Mouse (Mus musculus) midbrain, embryonic 12.5 days (tissue): Measurements from ENCODE around the gene Shroom2. TPM values are rescaled to one million over a fixed set of nuclear protein-coding genes. Genes with fewer than 3 reads are reported as not detected.

ENCODE experiments used
- ATAC-seq: fragments of 200-750 bp; cut with Nextera tagmentation; 2 replicates; pipeline ENCODE4 v1.8.0; 2017; ENCODE audit warnings: low read depth, moderate TSS enrichment, moderate library complexity; ENCODE audit not compliant: low FRiP score
- H3K27ac ChIP-seq: fragments of 300-500 bp; sonication (generic); replicated peaks from 2 replicates; pipeline ENCODE4 v1.5.1; 2016; ENCODE audit warnings: mild to moderate bottlenecking
- H3K27me3 ChIP-seq: fragments of 300-500 bp; sonication (generic); 2 replicates; pipeline ENCODE4 v1.6.1; 2016; ENCODE audit warnings: mild to moderate bottlenecking
- H3K36me3 ChIP-seq: fragments of 300-500 bp; sonication (generic); 2 replicates; pipeline ENCODE4 v1.6.1; 2016
- H3K4me1 ChIP-seq: fragments of 300-500 bp; sonication (generic); 2 replicates; pipeline ENCODE4 v1.6.1; 2016
- H3K4me2 ChIP-seq: fragments of 300-500 bp; sonication (generic); replicated peaks from 2 replicates; pipeline ENCODE4 v1.6.1; 2016; ENCODE audit warnings: mild to moderate bottlenecking, moderate library complexity
- H3K4me3 ChIP-seq: fragments of 300-500 bp; sonication (generic); 2 replicates; pipeline ENCODE4 v1.5.1; 2016; ENCODE audit warnings: mild to moderate bottlenecking
- H3K9ac ChIP-seq: fragments of 300-500 bp; sonication (generic); replicated peaks from 2 replicates; pipeline ENCODE4 v1.6.1; 2016; ENCODE audit warnings: mild to moderate bottlenecking, moderate library complexity
- H3K9me3 ChIP-seq: fragments of 300-500 bp; sonication (generic); 2 replicates; pipeline ENCODE4 v1.6.1; 2016; ENCODE audit warnings: mild to moderate bottlenecking
- WGBS: fragments of 180-500 bp; shearing (Covaris S2); methylation state at CpG from one replicate; pipeline ENCODE4 v1.1.7; 2016; 5-methylcytosine and 5-hydroxymethylcytosine counted together
- polyA plus RNA-seq: library from polyadenylated mRNA; unstranded; fragments of >200 nt; fragmentation: Nextera tagmentation; extraction: Ambion mirVana; gene quantifications from 2 replicates; pipeline ENCODE4 v1.2.1, GENCODE M21; 2016

Gene Shroom2
- polyA plus RNA-seq, 1 experiment from 2014 or later = 13.1 TPM

DNA sequence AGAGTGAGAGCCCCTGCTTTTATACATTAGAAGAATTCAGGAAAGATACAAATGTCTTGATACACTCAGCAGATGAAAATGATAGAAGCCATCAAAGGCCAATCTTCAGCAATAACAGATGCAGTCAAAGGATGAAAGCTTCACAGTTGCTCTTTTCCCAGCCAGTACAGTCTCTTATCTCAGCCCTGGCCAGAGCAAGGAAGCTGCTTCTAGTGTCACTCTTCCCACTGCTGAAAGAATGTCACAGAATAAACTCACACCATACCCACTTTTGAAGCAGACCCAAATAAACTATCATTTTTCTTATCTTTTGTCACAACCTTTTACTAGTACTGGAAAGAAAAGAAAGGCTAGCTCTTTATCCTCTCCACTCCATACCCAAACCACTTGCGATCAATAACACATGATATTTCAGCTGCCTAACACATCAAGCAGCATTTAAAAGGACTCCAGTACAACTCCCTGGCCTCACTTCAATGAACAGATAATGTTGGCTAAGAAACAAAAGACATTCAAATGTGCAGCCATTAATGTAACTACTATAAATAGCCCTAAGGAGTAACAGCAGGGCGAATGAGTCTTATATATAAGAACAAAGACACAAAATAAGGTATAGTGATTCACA, 90.0 kb downstream of the Shroom2 start:
- H3K4me3 ChIP-seq = no peak overlapping the region
- H3K27ac ChIP-seq = no peak overlapping the region
- no peak overlapping the region for H3K4me2 ChIP-seq
- no peaks in the 10 kb centered on the region for H3K4me1 ChIP-seq
- H3K36me3 ChIP-seq = no peaks in the 10 kb centered on the region
- H3K9ac ChIP-seq = no peak overlapping the region
- no peaks in the 10 kb centered on the region for H3K9me3 ChIP-seq
- no peak for ATAC-seq
- WGBS = 90% methylated on average over 2 of the region's 2 CpGs
- H3K27me3 ChIP-seq = peaks cover 32% of the 10 kb centered on the region

DNA sequence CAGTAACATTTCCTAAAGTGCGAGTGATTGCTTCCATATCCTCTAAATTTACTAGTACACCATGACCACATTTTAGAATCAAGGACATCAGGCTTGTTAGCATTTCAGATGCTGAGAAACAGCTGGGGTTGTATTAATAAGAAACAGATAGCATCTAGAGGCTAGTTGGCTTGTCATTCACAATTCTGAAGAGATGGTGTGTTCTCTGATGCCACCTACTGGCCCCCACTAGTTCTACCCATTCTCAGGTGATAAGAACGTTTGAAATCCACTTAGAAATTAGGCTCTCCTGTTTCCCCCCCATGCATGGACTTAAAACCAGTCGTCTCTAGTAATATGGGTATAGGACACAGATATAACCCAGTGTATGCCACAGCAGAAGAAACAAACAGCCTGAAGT, 92.9 kb downstream of the Shroom2 start:
- peaks cover 36% of the 10 kb centered on the region for H3K27me3 ChIP-seq
- 60% methylated on average over 3 of the region's 3 CpGs for WGBS

DNA sequence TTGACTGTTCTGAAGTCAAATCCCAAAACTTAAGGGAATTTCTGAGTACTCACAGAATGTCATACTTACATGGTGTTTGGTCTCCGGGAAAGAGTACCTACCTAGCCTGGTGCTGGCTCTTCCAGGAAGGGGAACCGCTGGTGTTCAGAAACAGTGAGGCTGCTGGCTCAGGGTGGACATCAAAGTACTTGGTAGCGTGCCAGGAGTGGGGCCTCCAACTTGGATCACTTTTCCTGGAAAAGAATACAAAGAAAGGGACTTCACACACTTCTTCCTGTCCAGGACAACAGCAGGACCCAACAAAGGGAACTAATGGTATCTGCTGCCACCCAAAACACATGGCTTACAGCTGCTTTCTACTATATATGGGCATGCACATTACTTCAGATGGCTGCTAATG, 95.8 kb downstream of the Shroom2 start:
- Histone ChIP-seq H3K27ac (no peak overlapping the region), H3K9ac (no peak overlapping the region), H3K9me3 (no peaks in the 10 kb centered on the region), H3K36me3 (no peaks in the 10 kb centered on the region), H3K27me3 (peaks cover 29% of the 10 kb centered on the region), H3K4me3 (no peak overlapping the region), H3K4me2 (no peak overlapping the region), H3K4me1 (no peaks in the 10 kb centered on the region)
- WGBS = 83% methylated on average over 3 of the region's 3 CpGs
- no peak for ATAC-seq

More for the DNA sequence above, 92.9 kb downstream of the Shroom2 start:
- Histone ChIP-seq H3K4me3 (no peak overlapping the region), H3K27ac (no peak overlapping the region), H3K36me3 (no peaks in the 10 kb centered on the region), H3K4me1 (no peaks in the 10 kb centered on the region), H3K9me3 (no peaks in the 10 kb centered on the region), H3K4me2 (no peak overlapping the region), H3K9ac (no peak overlapping the region)
- ATAC-seq = no peak

DNA sequence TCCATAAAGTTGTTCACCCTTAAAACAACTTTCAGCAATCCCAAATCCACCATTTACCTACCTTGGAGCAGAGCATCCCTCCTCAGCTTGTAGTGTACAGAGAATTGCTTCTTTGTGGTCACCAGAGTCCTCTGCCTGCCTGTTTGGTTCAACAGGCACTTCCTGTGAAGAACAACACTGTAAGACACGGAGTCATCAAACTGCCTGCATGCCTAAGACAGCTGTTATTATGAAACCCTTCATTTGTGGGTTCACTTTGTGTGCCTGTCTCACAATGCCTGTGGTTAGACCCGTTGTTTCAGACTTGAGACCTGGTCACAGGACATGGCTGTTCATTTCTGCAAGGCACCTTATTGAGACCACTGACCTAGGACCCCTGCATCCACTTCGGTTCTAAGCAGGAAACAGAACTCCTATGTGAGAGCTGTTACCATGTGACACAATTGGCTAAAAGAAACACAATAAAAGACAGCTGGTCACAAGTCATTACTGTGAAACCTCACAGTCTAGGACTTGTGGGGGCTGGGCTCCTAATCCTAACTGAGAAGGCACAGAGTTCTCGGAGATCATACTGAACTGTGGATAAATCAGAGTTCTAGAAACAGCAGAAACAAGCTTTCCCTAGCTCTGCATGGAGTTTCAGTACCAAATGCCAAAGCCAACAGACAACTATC, 111.8 kb downstream of the Shroom2 start:
- WGBS = 48% methylated on average over 4 of the region's 4 CpGs
- Histone ChIP-seq H3K4me1 (peaks cover 10% of the 10 kb centered on the region; the same call in 1 of the 2 replicates), H3K4me2 (no peak overlapping the region), H3K27ac (no peak overlapping the region), H3K9me3 (no peaks in the 10 kb centered on the region), H3K36me3 (no peaks in the 10 kb centered on the region), H3K4me3 (no peak overlapping the region), H3K9ac (no peak overlapping the region), H3K27me3 (peaks cover 70% of the 10 kb centered on the region)
- ATAC-seq = no peak

DNA sequence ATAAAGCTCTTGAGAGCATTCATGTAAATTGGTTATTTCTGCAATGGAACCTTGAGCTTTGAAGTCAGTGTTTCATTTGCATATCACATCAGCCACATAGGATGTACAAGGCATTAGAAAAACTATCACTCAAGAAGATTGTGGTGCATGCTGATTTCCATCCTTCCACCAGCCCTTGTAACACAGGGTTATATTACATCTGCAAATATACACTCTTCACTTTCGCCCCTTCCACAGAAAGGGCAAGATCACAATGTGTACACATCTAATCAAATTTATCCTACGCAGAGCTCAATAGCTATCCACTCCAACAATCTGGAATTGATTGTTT, 112.7 kb downstream of the Shroom2 start:
- Histone ChIP-seq H3K9ac (no peak overlapping the region), H3K9me3 (no peaks in the 10 kb centered on the region), H3K27ac (peak overlapping the region; percentile 77), H3K36me3 (no peaks in the 10 kb centered on the region), H3K4me2 (peak overlapping the region; percentile 29; the same call in 1 of the 2 replicates), H3K27me3 (peaks cover 68% of the 10 kb centered on the region), H3K4me1 (peaks cover 10% of the 10 kb centered on the region; the same call in 1 of the 2 replicates), H3K4me3 (no peak overlapping the region)
- 83% methylated on average over 2 of the region's 2 CpGs for WGBS
- ATAC-seq = peak; percentile 42

DNA sequence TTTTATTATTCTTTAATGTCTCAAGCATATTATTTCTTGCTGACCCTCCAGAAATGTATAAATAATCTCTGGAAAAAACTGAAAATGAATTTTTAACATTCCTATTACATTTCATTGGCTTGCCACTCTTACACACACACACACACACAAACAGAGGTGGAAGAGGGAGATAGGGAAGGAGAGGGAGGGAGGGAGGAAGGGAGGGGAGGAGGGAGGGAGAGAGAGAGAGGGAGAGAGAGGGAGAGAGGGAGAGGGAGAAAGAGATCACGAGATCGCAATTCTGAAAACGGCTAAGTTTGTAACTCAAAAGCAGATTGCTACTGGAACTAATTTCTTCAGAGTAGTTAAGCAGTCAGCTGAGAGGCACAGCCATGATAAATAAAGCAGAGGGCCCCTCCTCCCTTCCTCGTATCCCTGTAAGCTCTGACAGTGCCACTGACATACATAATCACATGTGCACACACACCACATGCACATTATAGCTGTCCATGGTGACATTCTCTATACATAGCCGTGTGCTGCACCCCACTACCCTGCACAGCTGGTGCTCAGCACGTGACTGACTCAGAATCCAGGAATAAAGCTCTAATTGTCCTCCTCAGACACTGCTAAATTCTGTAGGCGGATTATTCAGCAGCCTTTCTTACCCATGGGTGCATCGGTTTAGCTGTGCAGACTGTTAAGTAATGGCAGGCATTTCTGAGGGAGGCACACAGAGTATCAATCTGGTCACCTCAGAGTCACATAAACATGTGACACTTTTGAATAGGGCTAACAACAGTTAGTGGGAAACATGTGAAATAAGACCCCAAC, 113.3 kb downstream of the Shroom2 start:
- Histone ChIP-seq H3K4me3 (0 out of 2 replicates have a peak overlapping the region, but pooled peaks have one; percentile 5), H3K9ac (no peak overlapping the region), H3K36me3 (no peaks in the 10 kb centered on the region), H3K9me3 (no peaks in the 10 kb centered on the region), H3K4me1 (peaks cover 10% of the 10 kb centered on the region; the same call in 1 of the 2 replicates), H3K27ac (peak overlapping the region; percentile 77), H3K4me2 (peak overlapping the region; percentile 29), H3K27me3 (peaks cover 68% of the 10 kb centered on the region)
- WGBS = 28% methylated on average over 8 of the region's 8 CpGs
- ATAC-seq = peak; percentile 96

DNA sequence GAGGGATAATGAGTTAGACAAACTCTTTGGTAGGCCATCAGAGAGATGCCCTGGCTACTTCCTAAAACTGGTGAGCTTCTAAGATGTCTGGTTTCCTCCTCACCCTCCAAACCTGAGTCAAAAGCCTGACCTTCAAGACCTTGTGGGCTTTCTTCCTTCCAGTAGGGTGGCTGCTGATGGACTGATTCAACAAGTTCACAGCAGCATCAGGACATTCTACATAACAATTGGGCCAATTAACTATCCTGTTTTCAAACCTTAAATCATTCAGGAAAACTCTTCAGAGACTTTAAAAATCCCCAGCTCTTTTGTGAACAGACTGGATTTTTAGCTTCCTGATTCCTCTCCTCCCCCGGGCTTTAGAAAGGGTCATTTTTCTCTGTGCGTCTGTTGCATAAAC, 116.6 kb downstream of the Shroom2 start:
- Histone ChIP-seq H3K9me3 (no peaks in the 10 kb centered on the region), H3K9ac (no peak overlapping the region), H3K4me3 (no peak overlapping the region), H3K4me1 (peaks cover 10% of the 10 kb centered on the region; the same call in 1 of the 2 replicates), H3K36me3 (no peaks in the 10 kb centered on the region), H3K27me3 (peaks cover 55% of the 10 kb centered on the region), H3K27ac (no peak overlapping the region), H3K4me2 (no peak overlapping the region)
- WGBS = 80% methylated on average over 2 of the region's 2 CpGs
- no peak for ATAC-seq

DNA sequence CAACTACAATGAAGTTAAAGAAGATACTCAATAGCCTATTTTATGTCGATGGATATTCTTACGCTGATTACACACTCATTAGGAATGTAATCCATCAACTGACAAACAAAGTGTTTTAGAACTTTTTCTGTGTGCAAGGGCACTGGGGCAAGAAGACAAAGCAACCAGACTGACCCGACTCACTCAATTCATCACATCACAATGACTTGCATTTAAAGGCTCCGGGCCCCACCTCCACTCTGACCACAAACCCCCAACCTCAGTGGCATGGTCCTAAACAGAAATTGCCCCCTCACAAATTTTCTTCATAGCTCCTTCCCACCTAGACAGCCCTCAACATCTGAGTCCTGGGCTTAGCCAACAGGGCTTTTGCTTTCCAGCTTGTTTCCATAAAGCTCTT, 124.4 kb downstream of the Shroom2 start:
- Histone ChIP-seq H3K9me3 (no peaks in the 10 kb centered on the region), H3K27ac (no peak overlapping the region), H3K4me2 (no peak overlapping the region), H3K27me3 (peaks cover 24% of the 10 kb centered on the region), H3K4me1 (peaks cover 9% of the 10 kb centered on the region), H3K36me3 (no peaks in the 10 kb centered on the region), H3K4me3 (no peak overlapping the region), H3K9ac (no peak overlapping the region)
- ATAC-seq = peak; percentile 34; the same call in 1 of the 2 replicates
- 42% methylated on average over 4 of the region's 4 CpGs for WGBS

DNA sequence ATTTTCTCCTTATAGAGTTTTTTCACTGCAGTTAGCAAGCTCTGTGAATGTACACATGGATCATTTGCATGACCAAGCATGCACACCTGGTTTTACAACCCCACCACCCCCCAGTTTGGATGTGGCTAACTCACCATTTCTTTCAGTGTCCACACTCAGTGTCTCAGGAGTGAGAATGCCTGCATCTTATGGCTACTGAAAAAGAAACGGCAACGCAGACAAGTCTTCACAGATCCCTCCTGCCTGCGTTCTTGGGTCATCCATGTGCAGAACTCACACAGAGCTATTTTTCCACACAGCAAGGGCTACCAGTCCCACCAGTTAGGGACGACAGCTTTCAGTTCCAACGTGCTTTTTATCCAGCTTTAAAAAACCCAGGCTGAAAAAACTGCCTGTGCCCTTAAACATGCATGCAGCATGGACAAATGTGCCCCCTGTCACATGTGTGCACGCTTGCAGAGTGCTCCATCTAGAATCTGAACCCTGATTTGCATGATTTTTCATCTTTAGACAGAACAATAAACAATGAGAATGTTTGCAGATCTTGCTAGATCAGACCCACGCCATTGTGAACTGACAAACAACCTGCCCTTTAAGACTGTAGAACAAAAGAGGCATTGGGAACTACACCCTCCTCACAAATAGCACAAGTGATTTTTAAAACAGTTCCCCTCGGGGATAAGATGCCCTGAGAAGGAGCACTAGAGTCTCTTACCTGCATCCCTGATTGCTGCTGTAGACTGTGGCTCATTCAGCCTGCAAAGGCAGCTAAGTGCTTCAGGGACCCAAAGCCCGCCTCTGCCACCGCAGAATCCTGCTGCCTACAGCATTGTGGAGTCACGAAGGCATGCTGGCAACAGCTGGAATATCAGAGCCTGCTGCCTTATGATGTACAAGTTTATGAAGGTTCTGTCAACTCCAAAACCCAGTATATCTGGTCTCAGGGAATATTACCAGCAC, 125.3 kb downstream of the Shroom2 start:
- Histone ChIP-seq H3K9me3 (no peaks in the 10 kb centered on the region), H3K27me3 (peaks cover 21% of the 10 kb centered on the region), H3K4me2 (peak overlapping the region; percentile 33), H3K27ac (peak overlapping the region; percentile 49), H3K9ac (0 out of 2 replicates have a peak overlapping the region, but pooled peaks have one; percentile 15), H3K4me1 (peaks cover 9% of the 10 kb centered on the region), H3K36me3 (no peaks in the 10 kb centered on the region), H3K4me3 (peak overlapping the region; percentile 18)
- WGBS = 31% methylated on average over 11 of the region's 11 CpGs
- ATAC-seq = peak; percentile 27; the same call in 1 of the 2 replicates

DNA sequence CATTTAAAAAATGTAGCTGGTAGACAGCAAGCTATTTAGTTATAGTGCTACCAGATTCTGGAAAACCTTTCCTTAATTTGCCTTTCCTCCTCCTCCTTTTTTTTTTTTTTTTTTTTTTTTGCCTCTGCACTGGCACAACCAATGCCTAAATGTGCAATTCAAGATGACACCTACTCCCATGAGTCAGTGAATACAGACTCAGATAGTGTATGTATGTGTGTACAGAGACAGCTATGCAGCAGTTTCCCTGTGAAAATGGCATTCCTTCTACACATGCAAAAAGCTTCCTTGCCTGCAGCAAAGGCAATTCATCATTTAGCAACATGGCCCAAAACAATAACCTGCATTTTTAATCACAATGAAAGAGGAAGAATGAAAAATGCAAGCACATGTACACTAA, 126.1 kb downstream of the Shroom2 start:
- Histone ChIP-seq H3K9me3 (no peaks in the 10 kb centered on the region), H3K27ac (no peak overlapping the region), H3K27me3 (peaks cover 21% of the 10 kb centered on the region), H3K4me3 (no peak overlapping the region), H3K36me3 (no peaks in the 10 kb centered on the region), H3K4me1 (peaks cover 9% of the 10 kb centered on the region), H3K9ac (no peak overlapping the region), H3K4me2 (0 out of 2 replicates have a peak overlapping the region, but pooled peaks have one; percentile 33)
- ATAC-seq = no peak

DNA sequence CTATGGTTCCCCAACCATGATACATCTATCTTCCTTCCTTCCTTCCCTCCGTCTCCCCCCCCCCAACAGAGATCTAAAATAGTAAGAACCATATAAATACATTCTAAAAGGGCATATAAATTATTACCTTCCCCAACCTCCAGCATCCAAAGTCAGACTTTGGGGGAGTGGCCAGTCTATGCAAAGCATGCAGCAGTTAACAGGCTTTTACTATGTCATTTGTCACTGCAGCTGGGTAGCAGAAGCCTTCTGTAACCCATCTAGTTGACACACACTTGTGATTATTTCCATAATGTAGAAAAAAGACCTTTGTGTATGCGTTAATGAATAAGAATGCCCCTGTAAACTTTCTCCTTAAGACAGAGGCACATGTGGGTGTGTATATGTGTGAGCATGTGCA, 126.6 kb downstream of the Shroom2 start:
- ATAC-seq = 0 out of 2 replicates have a peak, but pooled peaks have one; percentile 12
- Histone ChIP-seq H3K36me3 (no peaks in the 10 kb centered on the region), H3K27me3 (peaks cover 18% of the 10 kb centered on the region)

More for the DNA sequence above, 126.6 kb downstream of the Shroom2 start:
- WGBS = 75% methylated on average over 2 of the region's 2 CpGs
- Histone ChIP-seq H3K4me1 (peaks cover 9% of the 10 kb centered on the region), H3K4me2 (peak overlapping the region; percentile 19; the same call in 1 of the 2 replicates), H3K9me3 (no peaks in the 10 kb centered on the region), H3K9ac (no peak overlapping the region), H3K27ac (no peak overlapping the region), H3K4me3 (no peak overlapping the region)
